Mouse (Mus musculus) CD4-positive, CD25-positive, alpha-beta regulatory T cell, adult 4 months (primary cell): ENCODE measurements around the gene Cited2. TPM values are rescaled to one million over a fixed set of nuclear protein-coding genes. Genes with fewer than 3 reads are reported as not detected.

Source experiments
- ATAC-seq: one replicate; pipeline ENCODE4 v1.8.0; 2017
- polyA plus RNA-seq, 2 experiments: library from polyadenylated mRNA; unstranded; fragments of 100-300 nt; shearing (Covaris generic); gene quantifications; one replicate each; pipeline ENCODE4 v1.2.1; 2017

Cited2 gene
- polyA plus RNA-seq, 2 experiments from 2014 or later, result 4.8 to 9.4 TPM

DNA sequence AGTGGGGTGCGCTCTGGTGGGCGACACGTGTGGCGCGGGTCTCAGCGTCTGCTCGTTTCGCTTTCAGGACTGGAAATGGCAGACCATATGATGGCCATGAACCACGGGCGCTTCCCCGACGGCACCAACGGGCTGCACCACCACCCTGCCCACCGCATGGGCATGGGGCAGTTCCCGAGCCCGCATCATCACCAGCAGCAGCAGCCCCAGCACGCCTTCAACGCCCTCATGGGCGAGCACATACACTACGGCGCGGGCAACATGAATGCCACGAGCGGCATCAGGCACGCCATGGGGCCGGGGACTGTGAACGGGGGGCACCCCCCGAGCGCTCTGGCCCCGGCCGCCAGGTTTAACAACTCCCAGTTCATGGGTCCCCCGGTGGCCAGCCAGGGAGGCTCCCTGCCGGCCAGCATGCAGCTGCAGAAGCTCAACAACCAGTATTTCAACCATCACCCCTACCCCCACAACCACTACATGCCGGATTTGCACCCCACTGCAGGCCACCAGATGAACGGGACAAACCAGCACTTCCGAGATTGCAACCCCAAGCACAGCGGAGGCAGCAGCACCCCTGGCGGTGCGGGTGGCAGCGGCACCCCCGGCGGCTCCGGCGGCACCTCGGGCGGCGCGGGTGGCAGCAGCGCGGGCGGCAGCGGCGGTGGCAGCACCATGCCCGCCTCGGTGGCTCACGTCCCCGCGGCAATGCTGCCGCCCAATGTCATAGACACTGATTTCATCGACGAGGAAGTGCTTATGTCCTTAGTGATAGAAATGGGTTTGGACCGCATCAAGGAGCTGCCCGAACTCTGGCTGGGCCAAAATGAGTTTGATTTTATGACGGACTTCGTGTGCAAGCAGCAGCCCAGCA is 1.1 kb downstream of the Cited2 start:
- ATAC-seq, result peak; percentile 29

DNA sequence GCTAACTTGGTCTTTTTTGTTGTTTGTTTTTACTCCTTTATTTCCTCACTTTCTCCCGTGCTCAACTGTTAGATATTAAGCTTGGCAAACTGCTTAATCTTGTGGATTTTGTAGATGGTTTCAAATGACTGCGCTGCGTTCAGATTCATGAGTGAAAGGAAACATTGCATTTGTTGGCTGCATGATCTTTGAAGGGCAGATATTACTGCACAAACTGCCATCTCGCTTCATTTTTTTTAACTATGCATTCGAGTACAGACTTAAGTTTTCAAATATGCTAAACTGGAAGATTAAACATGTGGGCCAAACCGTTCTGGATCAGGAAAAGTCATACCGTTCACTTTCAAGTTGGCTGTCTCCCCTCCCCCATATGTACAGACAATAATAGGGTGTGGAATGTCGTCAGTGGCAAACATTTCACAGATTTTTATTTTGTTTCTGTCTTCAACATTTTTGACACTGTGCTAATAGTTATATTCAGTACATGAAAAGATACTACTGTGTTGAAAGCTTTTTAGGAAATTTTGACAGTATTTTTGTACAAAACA is 2.1 kb downstream of the Cited2 start:
- ATAC-seq, result no peak

DNA sequence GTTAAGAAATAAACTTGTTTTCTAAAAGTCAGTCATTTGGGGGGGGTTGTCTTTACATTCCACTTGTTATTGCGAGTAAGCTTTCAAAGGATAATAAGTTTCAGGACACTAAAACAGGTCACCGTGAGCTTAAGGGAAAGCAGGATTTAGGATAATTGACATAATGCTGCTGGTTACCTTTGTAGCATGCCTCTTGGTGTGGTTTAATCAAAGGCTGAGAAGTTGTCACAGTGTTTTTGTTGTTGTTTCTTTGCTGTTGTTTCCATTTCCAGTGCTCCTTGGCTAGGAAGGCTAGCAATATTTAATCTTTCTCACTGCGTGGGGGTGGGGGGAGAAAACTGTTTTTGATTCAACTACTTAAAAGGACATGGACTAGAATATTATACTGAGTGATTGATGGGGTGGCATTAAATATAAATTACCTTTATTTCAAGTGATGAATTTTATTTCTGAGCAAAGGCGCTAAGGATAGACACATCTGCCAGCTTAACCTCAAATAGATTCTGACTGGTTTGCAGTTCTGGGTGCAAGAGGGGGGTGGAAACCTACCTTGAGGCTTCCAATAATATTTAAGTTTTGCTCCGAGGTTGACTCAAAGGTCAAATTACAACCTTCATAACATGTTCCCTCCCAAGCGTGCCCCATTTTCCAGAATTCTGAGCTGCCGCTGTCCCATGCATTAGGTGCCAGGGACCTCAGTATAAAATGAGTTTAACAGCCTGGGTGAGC is 2.8 kb downstream of the Cited2 start:
- no peak for ATAC-seq

DNA sequence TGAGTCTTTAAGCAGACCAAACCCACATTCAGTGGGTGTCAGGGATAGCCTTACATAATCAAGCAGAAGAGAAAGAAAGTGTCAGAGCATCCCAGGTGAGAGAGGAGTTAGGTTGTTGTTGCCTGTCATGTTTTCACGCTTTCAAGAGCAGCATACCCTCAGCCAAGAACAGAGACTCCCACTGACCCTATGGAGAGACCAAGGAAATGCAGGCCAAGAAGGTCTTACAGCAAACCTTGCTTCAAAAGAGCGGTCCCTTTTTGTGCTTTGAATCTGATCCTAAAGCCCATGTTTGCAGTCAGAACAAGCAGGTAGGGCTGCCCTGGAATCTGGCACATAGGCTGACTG is 3.3 kb downstream of the Cited2 start:
- no peak for ATAC-seq

DNA sequence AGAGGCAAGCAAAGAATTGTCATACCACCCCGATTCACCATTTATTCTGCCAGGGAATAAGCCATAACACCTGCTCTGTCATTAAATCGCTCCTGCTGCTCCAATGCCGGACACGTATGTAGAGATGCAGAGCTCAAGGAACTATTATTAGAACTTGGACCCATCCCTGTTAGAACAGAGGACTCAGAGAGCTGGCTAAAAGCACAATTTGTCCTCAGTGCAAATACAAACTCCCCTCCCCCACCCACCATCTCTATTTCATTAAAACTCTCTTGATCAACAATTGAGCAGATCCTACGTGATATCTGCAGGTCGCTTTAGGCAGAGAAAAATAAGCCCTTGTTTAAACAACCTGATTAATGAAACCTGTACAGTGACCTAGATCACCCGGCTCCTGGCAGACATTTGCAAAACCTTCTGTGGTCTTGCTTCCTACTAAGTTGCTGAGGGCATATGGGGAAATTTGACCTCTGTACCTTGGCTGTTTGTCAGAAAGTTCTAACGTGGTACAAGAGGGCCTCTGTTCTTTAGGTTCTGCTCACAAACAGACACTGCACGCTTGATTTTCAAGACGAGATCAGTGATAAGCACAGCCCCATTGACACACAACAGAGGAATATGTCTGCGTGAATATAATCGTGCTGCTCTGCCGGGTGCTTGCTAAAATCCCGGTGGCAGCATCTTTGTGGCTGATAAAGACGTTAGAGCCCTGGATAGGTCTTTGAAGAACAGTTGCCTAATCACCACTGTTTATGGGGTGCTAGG is 4.3 kb downstream of the Cited2 start:
- no peak for ATAC-seq

DNA sequence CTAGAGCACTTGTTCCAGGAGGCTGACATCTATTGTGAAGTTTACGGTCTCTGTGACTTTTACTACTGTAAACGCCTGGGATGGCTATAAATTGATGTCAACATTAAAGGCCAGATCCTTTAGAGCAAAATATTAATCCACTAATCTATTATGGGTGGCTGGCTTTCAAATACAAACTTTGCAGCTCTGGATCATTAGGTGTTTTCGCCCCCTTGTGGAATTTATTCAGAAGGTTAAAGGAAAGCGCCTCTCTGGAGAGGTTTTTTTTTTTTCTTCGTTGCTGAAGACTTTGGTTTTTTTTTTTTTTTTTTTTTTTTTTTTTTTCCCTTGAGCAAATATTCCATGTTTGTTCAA is 4.9 kb downstream of the Cited2 start:
- peak; percentile 22 for ATAC-seq

DNA sequence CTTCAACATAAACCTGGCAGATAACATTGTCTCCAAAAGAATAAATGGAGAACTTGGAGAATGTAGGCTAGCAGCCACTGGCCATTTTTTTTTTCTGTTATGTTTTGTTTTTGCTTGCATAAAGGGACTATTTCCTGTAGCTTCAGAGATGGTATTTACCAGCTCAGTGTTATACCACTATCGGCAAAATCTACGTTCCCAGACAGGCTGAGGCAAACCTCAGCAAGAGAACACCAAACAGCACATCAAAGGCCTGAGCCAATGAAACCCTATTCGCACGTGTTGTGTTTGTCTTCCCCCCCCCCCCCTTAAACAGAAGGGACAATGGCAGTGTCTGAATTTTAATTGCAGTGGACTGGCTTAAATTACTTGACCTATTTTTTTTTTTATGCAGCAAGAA is 5.7 kb downstream of the Cited2 start:
- ATAC-seq, result peak; percentile 12

DNA sequence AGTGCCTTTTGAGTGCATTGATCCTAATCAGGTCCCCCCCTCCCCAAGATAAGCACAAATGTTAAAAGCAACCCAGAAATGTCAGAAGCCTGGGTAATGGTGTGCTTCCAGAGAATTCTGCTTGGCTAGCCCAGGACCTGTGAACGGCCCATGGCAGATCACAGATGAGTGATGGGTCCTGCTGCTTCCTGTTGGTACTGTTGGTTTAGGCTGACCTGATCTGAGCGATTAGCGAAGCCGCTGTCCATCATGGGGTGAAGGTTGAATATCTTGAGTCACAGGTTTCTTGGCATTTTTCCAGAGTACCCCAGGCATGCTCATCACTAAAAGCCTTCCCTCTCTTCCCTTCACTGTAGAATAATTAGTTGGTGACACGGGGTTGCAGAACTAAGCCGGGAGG is 6.5 kb downstream of the Cited2 start:
- no peak for ATAC-seq

DNA sequence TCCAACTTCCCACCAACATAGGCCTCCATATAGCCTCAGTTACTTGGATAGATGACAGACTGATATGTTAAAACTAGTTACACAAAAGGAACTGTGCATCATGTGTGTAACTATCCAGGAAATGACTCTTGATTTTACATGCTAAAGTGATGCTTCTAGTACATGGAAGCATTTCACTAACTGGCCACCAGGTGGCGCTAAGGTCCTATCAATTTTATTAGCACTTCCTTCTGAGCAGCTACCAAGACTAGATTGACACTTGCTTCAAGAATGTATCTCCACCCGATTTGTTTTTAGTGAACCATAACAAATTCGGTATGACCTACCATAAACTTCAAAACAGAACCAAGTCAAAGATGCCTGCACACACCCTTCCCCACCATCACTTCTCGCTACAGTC is 10.0 kb downstream of the Cited2 start:
- ATAC-seq, result peak; percentile 90

DNA sequence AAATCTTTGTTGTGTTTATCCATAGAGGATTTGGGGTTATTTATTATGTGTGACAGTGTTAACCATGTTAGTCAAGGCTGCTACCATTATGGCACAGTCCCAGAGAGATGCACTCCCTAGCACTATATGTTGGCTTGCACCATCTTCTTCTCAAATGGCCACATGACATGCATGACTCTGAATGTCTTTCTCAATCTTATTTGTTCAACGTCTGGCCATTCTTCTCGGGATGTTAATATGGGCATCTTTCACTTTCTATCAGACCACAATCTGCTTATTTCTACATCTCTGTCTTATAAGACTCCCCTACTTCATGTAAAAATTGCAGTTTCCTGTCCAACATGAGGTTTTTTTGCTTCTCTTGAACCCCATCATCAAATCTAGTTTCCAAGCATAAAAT is 19.6 kb downstream of the Cited2 start:
- ATAC-seq, result no peak

DNA sequence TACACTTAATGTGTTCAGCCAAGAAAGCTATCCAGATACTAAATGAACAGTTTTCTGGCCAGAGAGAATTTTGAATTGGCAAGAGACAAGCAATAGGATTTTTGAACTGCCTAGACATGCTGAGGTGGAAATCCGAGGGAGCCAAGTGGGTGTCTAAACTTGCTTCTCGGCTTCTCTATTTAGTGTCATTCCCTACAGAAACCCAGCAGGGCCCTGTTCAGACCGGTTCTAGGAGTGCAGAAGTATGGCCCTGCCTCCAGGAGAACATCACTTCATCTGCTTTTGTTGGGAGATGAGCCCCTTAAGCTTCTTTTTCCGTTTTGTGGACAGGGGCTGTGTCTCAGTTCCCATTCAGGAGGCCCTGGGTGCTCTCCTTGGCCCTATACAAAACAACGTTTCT is 29.5 kb downstream of the Cited2 start:
- no peak for ATAC-seq

DNA sequence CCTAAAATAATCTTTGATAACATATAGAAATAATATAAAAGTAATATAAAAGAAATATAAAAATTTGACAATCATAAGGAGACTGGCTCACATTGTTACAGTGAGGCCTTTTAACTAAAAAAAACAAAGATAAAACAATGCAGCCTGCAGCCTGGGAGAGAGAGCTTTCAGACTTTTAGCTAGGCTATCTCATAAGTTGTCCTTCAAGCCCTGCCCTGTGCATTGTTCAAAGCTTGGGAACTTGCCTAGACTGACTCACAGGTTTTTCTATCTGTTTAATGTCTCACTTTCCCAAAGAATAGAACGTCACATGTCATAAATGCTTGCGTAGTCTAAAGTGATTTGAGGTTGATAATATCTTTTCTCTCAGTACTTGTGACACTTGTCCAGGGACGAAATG is 36.8 kb downstream of the Cited2 start:
- no peak for ATAC-seq

DNA sequence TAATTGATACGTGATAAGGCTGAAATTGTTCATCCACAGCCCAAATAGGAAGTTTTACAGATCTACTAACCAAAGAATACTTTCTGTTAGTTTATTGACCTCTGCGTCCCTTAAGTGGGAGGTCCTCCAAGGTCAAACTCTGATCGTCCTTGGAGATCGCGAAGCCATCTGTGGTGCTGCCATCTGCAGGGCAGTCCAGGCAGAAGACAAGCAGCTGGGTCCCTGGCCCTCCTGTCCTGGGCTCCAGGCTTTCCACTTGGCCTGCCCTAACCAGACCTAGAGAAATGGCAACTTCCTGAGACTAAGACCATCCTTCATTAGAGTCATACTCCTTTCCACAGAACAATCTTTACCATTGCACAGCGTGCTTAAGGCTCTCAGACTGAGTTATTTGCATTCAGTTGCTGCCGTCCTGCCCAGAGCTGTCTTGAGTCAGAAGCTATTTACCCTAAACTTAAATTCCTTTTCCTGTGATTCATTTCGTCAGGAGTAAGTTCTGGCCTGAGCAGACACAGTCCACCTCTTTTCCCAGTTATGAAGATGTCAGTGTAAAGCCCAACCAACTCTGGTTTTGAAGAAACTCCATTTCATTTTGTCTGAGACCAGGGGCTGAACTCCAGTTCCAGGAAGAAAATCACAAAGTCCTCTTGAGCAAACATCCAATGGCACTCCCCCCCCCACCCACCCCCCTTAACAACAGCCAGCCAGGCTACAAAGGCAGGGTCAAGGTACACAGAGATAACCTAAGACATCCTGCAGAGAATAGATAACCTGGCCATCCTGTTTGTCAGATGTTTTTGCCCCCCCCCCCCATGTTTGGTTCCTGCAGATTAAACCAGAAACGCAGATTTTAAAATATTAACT is 38.0 kb downstream of the Cited2 start:
- ATAC-seq, result no peak

DNA sequence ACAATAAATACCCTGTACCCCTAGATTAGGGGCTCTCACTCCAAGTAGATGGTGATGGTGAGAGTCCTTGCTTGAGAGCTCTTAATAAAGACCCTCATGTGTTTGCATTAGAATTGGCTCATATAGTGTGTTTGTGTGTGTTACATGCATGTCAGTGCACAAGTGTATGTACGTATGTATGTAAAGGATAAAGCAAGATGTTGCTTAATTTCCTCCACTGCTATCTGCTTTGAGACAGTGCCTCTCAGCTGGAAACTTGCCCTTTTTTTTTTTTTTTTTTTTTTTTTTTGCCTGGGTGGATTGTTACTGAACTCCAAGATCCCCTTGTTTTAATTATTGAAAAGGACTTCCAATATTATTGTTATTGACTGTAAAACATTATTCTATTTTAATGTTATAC is 38.6 kb downstream of the Cited2 start:
- ATAC-seq, result no peak

DNA sequence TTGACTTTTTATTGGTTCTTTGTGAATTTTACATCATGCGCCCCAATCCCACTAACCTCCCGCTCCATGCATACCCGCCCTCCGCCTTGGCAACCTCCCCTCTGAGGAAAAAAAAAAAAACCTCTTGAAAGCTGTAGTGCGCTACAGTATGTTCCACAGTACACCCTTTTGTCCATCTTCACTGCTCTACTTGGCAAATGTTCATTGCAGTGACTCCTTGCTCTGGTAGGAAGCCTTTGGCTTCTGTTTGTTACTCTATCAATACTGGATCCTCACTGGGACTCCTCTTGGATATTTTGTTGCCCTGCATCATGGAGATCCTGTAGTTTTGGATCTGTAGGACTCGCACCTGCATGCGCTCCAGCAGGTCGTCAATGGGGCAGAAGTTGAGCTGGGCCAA is 39.9 kb downstream of the Cited2 start:
- ATAC-seq, result no peak

DNA sequence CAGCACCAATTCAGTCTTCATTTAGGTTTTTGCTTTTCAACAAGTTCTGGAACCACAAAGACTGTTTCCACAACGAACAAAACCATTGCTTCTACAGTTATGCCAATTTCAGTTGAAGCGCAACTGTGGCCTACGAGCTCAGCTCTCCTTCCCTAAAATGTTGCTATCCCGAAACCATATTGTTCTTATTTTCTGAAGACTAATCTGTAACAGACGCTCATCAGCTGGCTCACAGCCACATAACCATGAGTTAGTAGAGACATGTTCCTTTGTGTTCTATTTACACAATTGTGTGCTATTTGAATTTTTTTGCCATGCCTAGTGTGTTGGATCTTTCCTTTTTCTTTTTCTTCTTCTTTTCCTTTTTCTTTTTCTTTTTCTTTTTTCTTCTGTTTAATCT is 46.8 kb downstream of the Cited2 start:
- no peak for ATAC-seq

DNA sequence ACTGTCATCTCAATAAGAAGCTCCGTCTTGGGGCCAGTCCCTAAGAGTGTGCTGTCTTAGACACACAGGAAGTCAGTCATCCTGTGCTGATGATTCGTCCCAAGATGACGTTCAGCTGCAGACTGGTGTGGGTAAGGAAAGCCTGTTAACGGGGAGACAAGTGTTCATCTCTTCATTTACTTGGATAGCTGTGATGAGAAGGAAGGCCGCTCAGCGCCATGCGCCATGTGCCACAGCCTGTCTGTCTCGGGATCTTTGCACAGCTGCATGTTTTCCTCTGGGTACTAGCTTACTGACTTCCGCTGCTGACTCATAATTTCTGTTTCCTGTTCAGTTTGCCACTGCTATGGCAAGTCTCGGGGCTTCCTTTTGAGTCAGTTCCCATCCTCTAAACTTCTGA is 49.3 kb downstream of the Cited2 start:
- peak; percentile 87 for ATAC-seq

DNA sequence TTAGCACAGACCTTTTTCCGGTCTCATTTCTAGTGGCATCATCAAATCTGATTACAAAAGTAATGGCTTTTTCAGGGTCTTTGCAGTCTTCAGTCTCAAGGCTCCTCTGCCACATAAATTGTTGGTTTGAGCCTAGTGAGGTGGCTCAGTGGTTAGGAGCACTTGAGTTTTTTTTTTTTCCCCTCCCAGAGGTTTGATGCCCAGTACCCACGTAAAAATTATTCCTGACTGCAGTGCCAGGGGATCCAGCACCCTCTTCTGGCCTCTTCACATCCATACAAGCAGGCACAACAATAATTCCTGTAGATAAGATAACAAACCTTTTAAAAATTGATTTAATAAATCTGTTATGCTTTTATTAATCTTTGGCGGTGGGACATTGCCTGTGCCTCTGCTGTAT is 51.3 kb downstream of the Cited2 start:
- no peak for ATAC-seq

DNA sequence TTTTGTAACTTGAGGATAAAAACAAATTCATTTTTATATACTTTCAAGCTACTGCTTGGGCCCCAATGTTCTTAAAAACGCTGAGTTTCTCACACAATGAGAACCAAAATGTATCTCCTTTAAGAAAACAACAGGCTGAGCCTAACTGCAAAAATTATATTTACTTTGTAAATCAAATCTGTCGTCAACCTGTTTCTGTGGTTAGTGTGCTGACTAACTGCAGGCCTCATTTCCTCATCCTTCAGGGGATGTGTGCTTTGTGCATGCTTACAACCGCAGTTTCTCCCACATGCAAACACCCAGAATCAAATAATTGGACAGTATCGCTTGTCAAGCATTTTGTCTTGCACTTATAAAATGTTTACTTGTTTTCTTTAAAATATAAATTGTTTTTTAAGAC is 52.1 kb downstream of the Cited2 start:
- ATAC-seq, result peak; percentile 28
